Mouse (Mus musculus): ENCODE measurements at regions not wholly inside any gene's neighbourhood (a gene's known extent, or its start where the extent isn't known, plus 50 kb on each side); places are given as distances from the start of the nearest gene placed in this dataset.
A peak's percentile ranks its signal among the peaks of the same experiment; 100 is the strongest.

DNA sequence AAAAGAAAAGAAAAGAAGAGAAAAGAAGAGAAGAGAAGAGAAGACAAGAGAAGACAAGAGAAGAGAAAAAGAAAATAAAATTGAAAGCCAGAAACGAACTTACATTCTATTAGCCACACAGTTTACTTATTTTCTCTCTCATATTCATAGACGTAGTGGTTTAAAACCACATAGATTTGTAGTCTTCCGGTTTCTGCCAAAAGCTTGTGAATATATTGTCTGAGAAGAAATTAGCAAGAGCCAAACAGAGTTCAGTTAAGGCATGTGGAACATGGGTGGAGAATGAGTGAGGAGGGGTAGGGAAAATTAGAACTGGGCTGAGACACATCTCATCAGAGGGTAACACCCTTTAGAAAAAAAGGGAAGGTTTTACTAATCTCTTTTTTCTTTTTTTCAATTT is 120.8 kb upstream of the Hapln1 start:
- no peak overlapping the region for H3K27ac ChIP-seq (replicated peaks)
- no peaks in the 10 kb centered on the region for H3K9me3 ChIP-seq
- H3K4me3 ChIP-seq, result no peak overlapping the region
- no peak overlapping the region for H3K4me2 ChIP-seq (replicated peaks)
- no peaks in the 10 kb centered on the region for H3K4me1 ChIP-seq
- H3K27me3 ChIP-seq, result no peaks in the 10 kb centered on the region
- H3K9ac ChIP-seq (replicated peaks), result no peak overlapping the region
- H3K36me3 ChIP-seq, result no peaks in the 10 kb centered on the region
- 93% methylated on average over 3 of the region's 3 CpGs for WGBS
- ATAC-seq (replicated peaks), result no peak

DNA sequence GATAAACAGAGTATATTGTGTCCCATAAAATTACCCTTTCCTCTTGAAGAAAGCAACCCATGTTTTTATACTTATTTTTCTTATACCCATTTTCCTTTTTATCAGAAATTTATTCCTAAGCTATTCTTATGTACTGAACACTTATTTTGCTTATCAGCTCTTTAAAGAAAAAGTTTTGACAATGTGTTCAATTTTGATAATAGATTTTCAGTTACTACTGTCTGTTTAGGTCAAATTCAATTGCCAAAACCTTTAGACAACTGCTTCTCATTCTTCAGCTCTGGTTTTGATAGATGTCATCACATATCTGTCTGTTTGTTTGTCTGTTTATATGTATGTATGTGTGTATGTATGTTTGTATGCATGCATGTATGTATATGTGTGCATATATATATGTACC is 117.8 kb upstream of the Hapln1 start:
- Histone ChIP-seq H3K27ac (replicated peaks) (no peak overlapping the region), H3K36me3 (no peaks in the 10 kb centered on the region), H3K4me3 (no peak overlapping the region), H3K27me3 (no peaks in the 10 kb centered on the region), H3K9ac (replicated peaks) (no peak overlapping the region), H3K4me2 (replicated peaks) (no peak overlapping the region), H3K4me1 (no peaks in the 10 kb centered on the region), H3K9me3 (no peaks in the 10 kb centered on the region)
- no peak for ATAC-seq (replicated peaks)

DNA sequence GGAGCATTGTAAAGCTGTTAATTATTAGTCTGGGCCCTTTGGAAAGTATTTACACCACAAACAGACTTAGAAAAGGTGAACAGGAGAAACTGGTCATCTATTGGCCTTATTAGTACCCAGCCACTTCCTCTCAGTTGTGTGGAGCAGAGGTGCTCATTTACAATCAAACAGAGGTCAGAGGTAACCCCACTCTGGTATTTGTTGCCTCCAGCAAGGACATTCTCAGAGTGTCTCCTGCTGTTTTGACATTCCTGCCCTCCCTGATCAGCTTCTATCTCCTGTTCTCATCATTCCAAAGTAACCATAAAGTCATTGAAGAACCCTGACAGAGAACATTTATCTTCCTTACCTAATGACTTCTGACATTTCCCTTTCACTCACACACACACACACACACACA is 116.1 kb upstream of the Hapln1 start:
- Histone ChIP-seq H3K9me3 (no peaks in the 10 kb centered on the region), H3K4me3 (no peak overlapping the region), H3K4me2 (replicated peaks) (no peak overlapping the region), H3K27ac (replicated peaks) (no peak overlapping the region), H3K36me3 (no peaks in the 10 kb centered on the region), H3K9ac (replicated peaks) (no peak overlapping the region), H3K4me1 (no peaks in the 10 kb centered on the region), H3K27me3 (no peaks in the 10 kb centered on the region)
- no peak for ATAC-seq (replicated peaks)

DNA sequence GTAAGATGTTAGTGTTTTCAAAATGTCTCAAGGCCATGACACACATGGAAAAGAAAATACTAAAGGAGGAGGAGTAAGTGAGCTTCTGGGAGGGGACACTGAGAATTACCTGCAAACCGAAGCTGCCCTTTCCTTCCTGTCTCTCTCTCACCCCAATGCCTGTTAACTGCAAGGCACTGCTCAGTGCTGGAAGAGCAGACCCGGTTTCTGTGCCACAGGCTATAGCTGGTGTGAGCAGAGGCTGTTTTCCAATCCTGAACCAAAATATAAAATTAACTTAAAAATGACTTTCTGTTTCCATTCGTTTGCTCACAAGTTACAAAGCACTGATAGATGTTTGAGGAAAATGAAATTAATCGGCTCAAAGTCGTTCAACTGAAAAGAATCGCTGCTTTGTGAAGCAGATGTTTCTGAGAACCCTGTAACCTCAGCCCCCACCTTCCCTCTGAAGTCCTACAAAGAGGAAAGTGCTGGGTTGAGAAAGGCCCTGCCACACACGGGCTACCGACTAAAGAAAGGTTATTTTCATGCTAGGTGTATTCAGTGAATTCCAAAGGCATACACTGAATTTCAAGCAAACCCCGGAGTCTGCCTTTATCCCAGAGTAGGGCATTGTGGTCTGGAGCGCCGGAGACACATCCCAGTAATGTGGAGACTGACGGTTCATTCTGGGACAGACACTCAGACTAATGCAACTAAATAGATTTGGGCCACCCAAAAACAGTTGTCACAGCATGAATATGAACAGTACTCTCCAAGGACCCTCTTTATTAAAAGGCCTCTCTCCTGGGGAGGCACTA is 111.1 kb upstream of the Hapln1 start:
- peak; percentile 53; the same call in 1 of the 2 replicates for ATAC-seq (replicated peaks)
- no peaks in the 10 kb centered on the region for H3K27me3 ChIP-seq
- no peaks in the 10 kb centered on the region for H3K36me3 ChIP-seq
- no peak overlapping the region for H3K4me3 ChIP-seq
- no peak overlapping the region for H3K4me2 ChIP-seq (replicated peaks)
- 10% methylated on average over 12 of the region's 12 CpGs for WGBS
- no peak overlapping the region for H3K27ac ChIP-seq (replicated peaks)
- H3K4me1 ChIP-seq, result no peaks in the 10 kb centered on the region
- no peak overlapping the region for H3K9ac ChIP-seq (replicated peaks)
- H3K9me3 ChIP-seq, result no peaks in the 10 kb centered on the region

DNA sequence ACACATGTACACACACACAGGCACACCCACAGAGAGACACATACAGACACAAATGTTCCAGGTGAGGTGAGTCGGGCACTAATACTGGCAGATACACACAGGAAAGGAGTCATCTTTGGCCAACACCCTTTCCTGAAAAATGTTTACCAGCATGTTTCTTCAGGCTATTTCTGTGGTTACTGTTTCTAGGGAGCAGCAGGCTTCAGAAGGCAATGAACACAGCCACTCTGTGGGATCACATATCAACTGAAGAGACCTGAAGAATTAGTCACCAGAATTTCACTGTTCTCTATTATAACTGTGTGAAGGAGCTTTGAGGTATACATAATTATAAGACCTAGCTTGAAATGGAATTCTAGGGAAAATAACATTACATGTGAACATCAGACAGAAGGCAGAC is 94.7 kb upstream of the Hapln1 start:
- no peak overlapping the region for H3K27ac ChIP-seq (replicated peaks)
- no peak overlapping the region for H3K4me3 ChIP-seq
- WGBS, result 96% methylated on average over 1 of the region's 1 CpGs

DNA sequence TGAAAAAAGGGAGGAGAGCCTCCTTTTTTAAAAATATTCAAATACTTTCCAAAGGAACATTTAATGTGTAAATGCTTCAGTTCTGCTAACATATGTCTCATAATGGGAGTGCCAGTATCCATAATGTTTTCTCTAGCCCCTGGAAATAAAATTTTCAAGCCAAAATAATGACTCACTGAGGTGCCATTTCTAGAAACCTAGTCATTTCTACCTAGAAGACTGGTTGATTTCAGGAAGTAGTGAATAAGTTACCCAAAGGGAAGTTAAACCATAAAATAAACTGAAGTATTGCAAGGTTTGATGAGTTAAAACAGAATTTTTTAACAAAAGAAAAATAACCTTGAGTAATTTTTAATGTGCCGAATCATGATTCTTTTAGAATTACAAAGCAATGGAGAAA is 85.8 kb upstream of the Hapln1 start:
- H3K4me3 ChIP-seq, result no peak overlapping the region
- no peak for ATAC-seq (replicated peaks)
- WGBS, result 95% methylated on average over 1 of the region's 1 CpGs
- H3K4me2 ChIP-seq (replicated peaks), result no peak overlapping the region
- no peaks in the 10 kb centered on the region for H3K9me3 ChIP-seq
- H3K36me3 ChIP-seq, result no peaks in the 10 kb centered on the region
- no peak overlapping the region for H3K27ac ChIP-seq (replicated peaks)
- H3K4me1 ChIP-seq, result no peaks in the 10 kb centered on the region
- no peaks in the 10 kb centered on the region for H3K27me3 ChIP-seq
- H3K9ac ChIP-seq (replicated peaks), result no peak overlapping the region

More for the DNA sequence above, 94.7 kb upstream of the Hapln1 start:
- H3K36me3 ChIP-seq, result no peaks in the 10 kb centered on the region
- H3K9me3 ChIP-seq, result no peaks in the 10 kb centered on the region
- no peak overlapping the region for H3K4me2 ChIP-seq (replicated peaks)
- H3K9ac ChIP-seq (replicated peaks), result no peak overlapping the region
- H3K4me1 ChIP-seq, result no peaks in the 10 kb centered on the region
- H3K27me3 ChIP-seq, result no peaks in the 10 kb centered on the region
- ATAC-seq (replicated peaks), result no peak

DNA sequence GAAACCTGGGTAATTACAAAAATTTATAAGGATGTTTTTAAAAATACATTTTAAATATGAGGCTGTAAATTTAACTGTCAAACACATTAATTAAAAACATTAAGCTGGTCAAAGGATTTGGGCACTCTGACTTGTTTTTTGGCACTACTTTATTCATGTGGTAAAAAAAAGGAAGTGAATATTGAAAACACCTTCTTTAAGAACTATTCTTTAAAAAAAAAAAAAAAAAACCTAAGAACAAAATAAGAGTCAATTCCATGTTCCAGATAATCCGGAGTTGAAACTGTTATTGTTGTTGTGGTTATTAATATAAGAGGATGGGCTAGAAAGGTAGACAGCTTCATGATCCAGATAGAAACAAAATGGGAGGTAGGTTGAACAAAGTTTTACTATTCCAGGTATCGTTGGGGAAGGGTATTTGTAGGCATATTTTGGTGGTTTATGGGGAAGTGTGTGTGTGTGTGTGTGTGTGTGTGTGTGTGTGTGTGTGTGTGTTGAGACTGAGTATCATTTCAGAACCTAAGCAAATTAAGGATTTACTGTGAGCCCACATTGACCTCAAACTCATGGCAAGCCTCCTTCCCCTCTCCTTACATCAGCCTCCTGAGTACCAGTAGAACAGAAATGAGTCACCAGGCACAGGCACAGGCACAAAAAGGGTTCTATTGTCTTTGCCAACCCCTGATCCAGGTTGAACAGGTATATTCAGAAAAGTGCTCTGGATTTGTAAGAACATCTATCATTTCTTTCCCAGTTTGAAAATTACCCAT is 85.2 kb upstream of the Hapln1 start:
- H3K9ac ChIP-seq (replicated peaks), result no peak overlapping the region
- no peaks in the 10 kb centered on the region for H3K9me3 ChIP-seq
- H3K27ac ChIP-seq (replicated peaks), result no peak overlapping the region
- no peaks in the 10 kb centered on the region for H3K4me1 ChIP-seq
- H3K27me3 ChIP-seq, result no peaks in the 10 kb centered on the region
- no peaks in the 10 kb centered on the region for H3K36me3 ChIP-seq
- H3K4me2 ChIP-seq (replicated peaks), result no peak overlapping the region
- no peak for ATAC-seq (replicated peaks)
- 92% methylated on average over 2 of the region's 2 CpGs for WGBS
- no peak overlapping the region for H3K4me3 ChIP-seq

DNA sequence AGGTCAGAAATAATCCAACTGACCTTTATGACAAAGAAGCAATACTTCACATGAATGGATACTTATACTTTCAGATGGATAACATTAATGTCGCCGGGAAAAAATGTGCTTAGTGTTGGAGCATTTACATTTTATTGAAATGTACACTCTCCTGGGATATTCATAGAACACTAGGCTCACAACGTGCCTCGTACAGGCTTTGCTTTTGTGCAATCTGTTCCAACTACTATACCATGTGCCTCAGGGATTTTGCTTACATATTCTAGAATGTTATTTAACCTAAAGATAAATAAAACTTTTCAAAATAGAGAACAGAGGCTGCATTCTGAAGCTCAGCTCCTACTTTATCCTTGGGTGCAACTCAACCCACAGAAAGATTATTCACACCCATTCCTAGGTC is 75.8 kb upstream of the Hapln1 start:
- no peaks in the 10 kb centered on the region for H3K27me3 ChIP-seq
- no peak overlapping the region for H3K27ac ChIP-seq (replicated peaks)
- no peak for ATAC-seq (replicated peaks)
- no peak overlapping the region for H3K4me2 ChIP-seq (replicated peaks)
- WGBS, result 89% methylated on average over 4 of the region's 4 CpGs
- no peak overlapping the region for H3K4me3 ChIP-seq
- no peaks in the 10 kb centered on the region for H3K9me3 ChIP-seq
- H3K4me1 ChIP-seq, result no peaks in the 10 kb centered on the region
- no peaks in the 10 kb centered on the region for H3K36me3 ChIP-seq
- no peak overlapping the region for H3K9ac ChIP-seq (replicated peaks)

All from forebrain, embryonic 15.5 days (tissue).